Mouse (Mus musculus): ENCODE measurements at regions not wholly inside any gene's neighbourhood (a gene's known extent, or its start where the extent isn't known, plus 50 kb on each side); places are given as distances from the start of the nearest gene placed in this dataset.

DNA sequence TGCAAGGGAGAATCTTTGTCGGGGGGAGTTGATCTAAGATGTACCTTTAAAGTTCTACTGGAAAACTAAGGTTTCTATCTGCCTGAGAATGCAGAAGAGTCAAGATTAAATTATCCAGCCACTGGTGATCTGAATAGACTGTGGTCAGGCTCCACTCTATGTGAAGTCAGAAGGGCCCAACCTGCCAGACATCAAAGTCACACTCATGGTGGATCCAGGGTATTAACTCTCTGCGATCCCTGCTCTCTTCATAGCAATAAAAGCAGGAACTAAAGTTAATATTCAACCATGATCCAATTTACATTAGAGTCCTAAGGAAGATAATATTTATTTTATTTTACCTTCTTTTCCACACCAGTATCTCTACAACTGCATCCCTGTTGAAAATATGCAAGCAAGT, 242.5 kb downstream of the Efnb2 start:
- H3K4me1 ChIP-seq (ENCODE audit: control insufficient read depth, insufficient read depth, low read length), result no peaks in the 10 kb centered on the region
- WGBS, result 87% methylated on average over 2 of the region's 2 CpGs
- TF ChIP-seq POLR2A (IDR thresholded peaks at IDR 0.05; ENCODE audit: borderline replicate concordance, extremely low read depth, low read depth, low read length) (no peak), CTCF (IDR thresholded peaks at IDR 0.05; ENCODE audit: insufficient read depth, low read length) (no peak)

GRCm38 (mm10) chr8:8416092-8416701, 244.8 kb downstream of the Efnb2 start:
- TF ChIP-seq POLR2A (IDR thresholded peaks at IDR 0.05; ENCODE audit: borderline replicate concordance, extremely low read depth, low read depth, low read length) (no peak), CTCF (IDR thresholded peaks at IDR 0.05; ENCODE audit: insufficient read depth, low read length) (no peak)
- Histone ChIP-seq H3K4me3 (replicated peaks; ENCODE audit: extremely low read depth, low read depth, low read length) (no peak overlapping the region), H3K4me1 (ENCODE audit: control insufficient read depth, insufficient read depth, low read length) (no peaks in the 10 kb centered on the region)
- 58% methylated on average over 10 of the region's 10 CpGs for WGBS
- no peak for DNase-seq

More for the DNA sequence above, 242.5 kb downstream of the Efnb2 start:
- DNase-seq, result no peak
- H3K4me3 ChIP-seq (replicated peaks; ENCODE audit: extremely low read depth, low read depth, low read length), result no peak overlapping the region

DNA sequence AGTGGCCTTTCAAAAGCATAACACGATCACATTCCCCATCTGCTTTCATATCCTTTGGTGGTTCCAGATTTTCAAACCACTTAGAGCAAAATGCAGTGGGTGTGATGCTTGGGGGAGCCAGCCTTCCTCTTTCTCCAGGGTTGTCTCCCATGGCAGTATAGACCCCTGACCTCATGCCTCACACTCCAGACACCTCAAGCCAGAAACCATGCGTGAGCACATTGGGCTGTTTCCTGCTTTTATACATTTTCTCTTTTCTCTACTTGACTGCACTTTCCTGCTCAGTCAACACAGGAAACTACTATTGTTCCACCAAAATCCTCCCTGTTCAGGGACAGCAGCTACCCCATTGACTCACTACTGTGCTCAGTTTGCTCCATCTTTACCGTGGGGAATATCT, 253.7 kb downstream of the Efnb2 start:
- 46% methylated on average over 3 of the region's 3 CpGs for whole genome bisulfite sequencing
- TF ChIP-seq CTCF (IDR thresholded peaks at IDR 0.05; ENCODE audit: insufficient read depth, low read length) (no peak), POLR2A (IDR thresholded peaks at IDR 0.05; ENCODE audit: borderline replicate concordance, extremely low read depth, low read depth, low read length) (no peak)
- DNase-seq, result no peak

GRCm38 (mm10) chr8:8403410-8403809, 257.6 kb downstream of the Efnb2 start:
- Histone ChIP-seq H3K4me3 (replicated peaks; ENCODE audit: extremely low read depth, low read depth, low read length) (no peak overlapping the region), H3K4me1 (ENCODE audit: control insufficient read depth, insufficient read depth, low read length) (no peaks in the 10 kb centered on the region)
- no peak for DNase-seq
- TF ChIP-seq POLR2A (IDR thresholded peaks at IDR 0.05; ENCODE audit: borderline replicate concordance, extremely low read depth, low read depth, low read length), result no peak
- TF ChIP-seq CTCF (IDR thresholded peaks at IDR 0.05; ENCODE audit: insufficient read depth, low read length), result no peak
- 67% methylated on average over 3 of the region's 3 CpGs for WGBS

More for the DNA sequence above, 253.7 kb downstream of the Efnb2 start:
- Histone ChIP-seq H3K4me1 (ENCODE audit: control insufficient read depth, insufficient read depth, low read length) (no peaks in the 10 kb centered on the region), H3K4me3 (replicated peaks; ENCODE audit: extremely low read depth, low read depth, low read length) (no peak overlapping the region)

GRCm38 (mm10) chr8:8392303-8392702, 268.7 kb downstream of the Efnb2 start:
- H3K4me1 ChIP-seq (ENCODE audit: control insufficient read depth, insufficient read depth, low read length), result no peaks in the 10 kb centered on the region
- no peak for DNase-seq
- no peak overlapping the region for H3K4me3 ChIP-seq (replicated peaks; ENCODE audit: extremely low read depth, low read depth, low read length)
- WGBS, result 56% methylated on average over 5 of the region's 5 CpGs
- TF ChIP-seq POLR2A (IDR thresholded peaks at IDR 0.05; ENCODE audit: borderline replicate concordance, extremely low read depth, low read depth, low read length) (no peak), CTCF (IDR thresholded peaks at IDR 0.05; ENCODE audit: insufficient read depth, low read length) (no peak)

DNA sequence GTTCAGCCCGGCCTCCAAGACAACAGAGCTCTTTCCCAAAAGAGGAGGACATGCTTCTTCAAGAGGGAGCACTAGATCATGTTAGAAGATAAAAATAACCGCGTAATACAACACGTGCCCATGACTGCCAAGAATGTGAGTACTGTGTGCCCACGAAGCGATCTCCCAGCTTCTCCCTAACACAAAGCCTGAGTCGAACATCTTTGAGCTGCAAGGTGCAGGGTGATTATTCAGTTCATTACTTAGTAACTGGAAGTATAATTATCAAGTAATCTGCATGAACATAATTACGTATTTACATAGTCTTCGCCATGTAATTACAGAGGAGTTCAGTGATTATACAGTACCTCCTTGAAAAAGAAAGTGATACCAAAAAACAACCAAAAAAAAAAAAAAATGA, 269.7 kb downstream of the Efnb2 start:
- TF ChIP-seq POLR2A (IDR thresholded peaks at IDR 0.05; ENCODE audit: borderline replicate concordance, extremely low read depth, low read depth, low read length) (no peak), CTCF (IDR thresholded peaks at IDR 0.05; ENCODE audit: insufficient read depth, low read length) (no peak)
- no peaks in the 10 kb centered on the region for H3K4me1 ChIP-seq (ENCODE audit: control insufficient read depth, insufficient read depth, low read length)
- no peak for DNase-seq
- 80% methylated on average over 9 of the region's 9 CpGs for WGBS
- no peak overlapping the region for H3K4me3 ChIP-seq (replicated peaks; ENCODE audit: extremely low read depth, low read depth, low read length)

GRCm38 (mm10) chr8:8378248-8378647, 282.8 kb downstream of the Efnb2 start:
- no peak for DNase-seq
- Histone ChIP-seq H3K4me1 (ENCODE audit: control insufficient read depth, insufficient read depth, low read length) (no peaks in the 10 kb centered on the region), H3K4me3 (replicated peaks; ENCODE audit: extremely low read depth, low read depth, low read length) (no peak overlapping the region)
- WGBS, result 56% methylated on average over 4 of the region's 4 CpGs
- TF ChIP-seq CTCF (IDR thresholded peaks at IDR 0.05; ENCODE audit: insufficient read depth, low read length) (no peak), POLR2A (IDR thresholded peaks at IDR 0.05; ENCODE audit: borderline replicate concordance, extremely low read depth, low read depth, low read length) (no peak)

GRCm38 (mm10) chr8:8376791-8377190, 284.3 kb downstream of the Efnb2 start:
- TF ChIP-seq CTCF (IDR thresholded peaks at IDR 0.05; ENCODE audit: insufficient read depth, low read length), result no peak
- TF ChIP-seq POLR2A (IDR thresholded peaks at IDR 0.05; ENCODE audit: borderline replicate concordance, extremely low read depth, low read depth, low read length), result no peak

GRCm38 (mm10) chr8:8376379-8376778, 284.7 kb downstream of the Efnb2 start:
- no peaks in the 10 kb centered on the region for H3K4me1 ChIP-seq (ENCODE audit: control insufficient read depth, insufficient read depth, low read length)
- TF ChIP-seq CTCF (IDR thresholded peaks at IDR 0.05; ENCODE audit: insufficient read depth, low read length) (no peak), POLR2A (IDR thresholded peaks at IDR 0.05; ENCODE audit: borderline replicate concordance, extremely low read depth, low read depth, low read length) (no peak)
- no peak overlapping the region for H3K4me3 ChIP-seq (replicated peaks; ENCODE audit: extremely low read depth, low read depth, low read length)
- 46% methylated on average over 2 of the region's 2 CpGs for WGBS
- no peak for DNase-seq

More at GRCm38 (mm10) chr8:8376791-8377190, 284.3 kb downstream of the Efnb2 start:
- no peak for DNase-seq
- WGBS, result 81% methylated on average over 3 of the region's 3 CpGs
- H3K4me1 ChIP-seq (ENCODE audit: control insufficient read depth, insufficient read depth, low read length), result no peaks in the 10 kb centered on the region
- no peak overlapping the region for H3K4me3 ChIP-seq (replicated peaks; ENCODE audit: extremely low read depth, low read depth, low read length)

DNA sequence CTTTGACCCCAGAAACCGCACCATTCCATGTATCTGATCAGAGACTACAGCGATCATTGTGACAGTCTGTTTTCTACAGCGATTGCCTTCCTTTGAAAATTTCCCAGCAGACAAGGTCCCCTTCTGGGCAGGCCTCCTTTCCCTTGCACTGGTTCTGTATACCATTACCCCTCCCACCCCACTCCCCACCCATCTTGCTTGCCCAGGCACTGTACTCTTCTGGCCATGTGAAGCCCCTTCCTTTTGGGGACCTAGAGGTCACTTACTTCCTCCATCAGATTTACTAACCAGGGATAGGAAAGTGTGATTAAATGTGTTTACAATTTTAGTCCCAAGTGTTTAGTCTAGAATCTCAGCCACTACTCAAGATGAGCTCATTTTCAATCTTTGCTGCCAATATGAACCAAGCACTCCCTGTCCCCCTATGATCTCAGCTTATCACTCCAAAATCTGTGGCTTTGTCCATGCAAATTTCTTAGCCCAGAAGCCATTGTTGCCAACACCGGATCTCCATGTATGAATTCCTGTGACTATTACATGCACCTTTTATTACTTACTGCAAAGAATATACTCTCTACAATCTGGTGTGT, 293.7 kb downstream of the Efnb2 start:
- peaks cover 10% of the 10 kb centered on the region for H3K4me1 ChIP-seq (ENCODE audit: control insufficient read depth, insufficient read depth, low read length)
- no peak for TF ChIP-seq CTCF (IDR thresholded peaks at IDR 0.05; ENCODE audit: insufficient read depth, low read length)
- no peak for TF ChIP-seq POLR2A (IDR thresholded peaks at IDR 0.05; ENCODE audit: borderline replicate concordance, extremely low read depth, low read depth, low read length)
- no peak overlapping the region for H3K4me3 ChIP-seq (replicated peaks; ENCODE audit: extremely low read depth, low read depth, low read length)
- WGBS, result 47% methylated on average over 4 of the region's 4 CpGs
- no peak for DNase-seq
